ENCODE assay signal across 21 mouse cellular contexts in the genomic region with DNA sequence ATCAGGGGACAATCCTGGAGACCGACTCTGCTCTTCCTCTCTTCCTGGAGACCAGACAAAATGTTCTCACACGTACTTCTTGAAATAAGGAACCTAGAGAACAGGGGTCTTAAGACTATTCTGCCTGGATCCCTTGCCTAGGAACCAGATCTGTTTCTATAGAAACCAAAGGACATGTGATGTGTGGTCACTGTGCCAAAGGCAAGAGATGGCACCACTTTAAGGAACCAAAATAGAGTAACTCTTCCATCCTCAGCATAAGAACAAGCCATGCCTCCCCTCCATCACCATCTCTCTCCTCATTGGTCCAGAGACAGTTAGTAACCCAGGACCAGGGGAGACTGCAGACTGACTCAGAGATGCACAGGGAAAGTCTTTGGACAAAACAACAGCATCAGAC.
"Had no signal": no experiment of that assay in that cellular context is flagged by ENCODE, and none has a peak within 500 bp of the region (broad histone marks: within the 10 kb centered on the region; RNA-seq: fewer than 3 reads in every experiment).

No protein-coding gene starts in this region.

- H3K4me1 ChIP-seq: lung, embryonic 15.5 days; midbrain, embryonic 10.5 days; midbrain, embryonic 12.5 days; neural tube, embryonic 13.5 days; neural tube, embryonic 15.5 days had no signal

- H3K4me3 ChIP-seq: lung, embryonic 15.5 days; midbrain, embryonic 10.5 days; midbrain, embryonic 12.5 days; myocyte; neural tube, embryonic 13.5 days; neural tube, embryonic 15.5 days had no signal

- ATAC-seq: lung, postnatal 0 days; midbrain, embryonic 16.5 days had no signal

- H3K4me2 ChIP-seq: lung, embryonic 15.5 days; midbrain, embryonic 12.5 days; neural tube, embryonic 13.5 days; neural tube, embryonic 15.5 days had no signal

- DNase-seq: lung, adult 2 months; lung, postnatal 14 days; lung, postnatal 36 days; midbrain, embryonic 14.5 days; retina, postnatal 1 day; right cerebral cortex, adult 18-20 months; right cerebral cortex, postnatal 25 days; right cerebral cortex, postnatal 4 days; spleen, adult 18-20 months; thymus, adult 18-20 months; thymus, postnatal 14 days; thymus, postnatal 36 days had no signal

- H3K27ac ChIP-seq: lung, embryonic 15.5 days; macrophage; midbrain, embryonic 10.5 days; midbrain, embryonic 12.5 days; neural tube, embryonic 13.5 days; neural tube, embryonic 15.5 days had no signal

- H3K27me3 ChIP-seq: lung, embryonic 15.5 days; midbrain, embryonic 12.5 days; neural tube, embryonic 13.5 days; neural tube, embryonic 15.5 days had no signal

- H3K9me3 ChIP-seq: lung, embryonic 15.5 days; midbrain, embryonic 10.5 days; midbrain, embryonic 12.5 days; neural tube, embryonic 13.5 days; neural tube, embryonic 15.5 days had no signal

- H3K36me3 ChIP-seq: lung, embryonic 15.5 days; midbrain, embryonic 10.5 days; midbrain, embryonic 12.5 days; neural tube, embryonic 13.5 days; neural tube, embryonic 15.5 days had no signal

- H3K9ac ChIP-seq: lung, embryonic 15.5 days; midbrain, embryonic 12.5 days; neural tube, embryonic 13.5 days; neural tube, embryonic 15.5 days had no signal
